Mouse (Mus musculus) bone marrow macrophage, adult 2 months (primary cell): Measurements from ENCODE around the gene N4bp2.

Source experiments
- CTCF ChIP-seq: IDR thresholded peaks from 2 replicates; pipeline ENCODE4 v1.5.1; 2012; ENCODE audit warnings: low read depth, mild to moderate bottlenecking, low read length, moderate library complexity
- POLR2A ChIP-seq: IDR thresholded peaks from 2 replicates; pipeline ENCODE4 v1.6.1; 2012; ENCODE audit warnings: mild to moderate bottlenecking, low read depth, low read length, borderline replicate concordance

DNA sequence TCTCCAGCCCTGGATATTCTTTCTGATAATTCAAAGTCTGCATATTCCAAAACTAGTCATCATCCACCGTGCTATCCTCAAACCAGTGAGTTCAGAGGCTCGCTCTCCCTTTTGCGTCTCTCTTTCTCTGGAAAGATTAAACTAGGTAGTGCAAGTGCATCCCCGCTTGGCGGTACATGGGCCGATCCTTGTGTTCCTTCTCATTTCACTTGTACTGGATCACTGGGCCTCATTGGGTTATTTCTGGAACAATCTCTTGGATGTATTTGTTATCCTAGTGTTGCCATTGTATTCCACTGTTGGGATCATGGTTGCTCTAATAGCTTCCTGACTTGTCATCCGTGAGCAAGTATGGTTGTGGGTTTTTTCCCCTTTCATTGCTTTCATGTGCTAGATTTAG, 6.7 kb downstream of the N4bp2 start:
- no peak for TF ChIP-seq POLR2A
- no peak for TF ChIP-seq CTCF
